Mouse (Mus musculus) stomach, postnatal 0 days (tissue): Measurements from ENCODE around the gene Hic1.

ENCODE experiments used
- CTCF ChIP-seq: IDR thresholded peaks from 2 replicates; pipeline ENCODE4 v1.5.1; 2016; ENCODE audit warnings: antibody characterized with exemption, low read depth, mild to moderate bottlenecking, moderate library complexity
- EP300 ChIP-seq: optimal IDR thresholded peaks from 2 replicates; pipeline ENCODE3; 2016; ENCODE audit warnings: antibody characterized with exemption

- TF ChIP-seq CTCF (no peak), EP300 (no peak)
These were observed 35.9 kb downstream of the Hic1 start for GRCm38 (mm10) chr11:75133391-75133790.
